Mouse (Mus musculus): ENCODE results near the gene Slc8a1.

GRCm38 (mm10) chr17:81735583-81735982, 2.6 kb downstream of the Slc8a1 start:
- no peak for TF ChIP-seq GATA1 (IDR thresholded peaks at IDR 0.05; ENCODE audit: borderline replicate concordance, low read length)
- TF ChIP-seq FLI1 (IDR thresholded peaks at IDR 0.05; ENCODE audit: low read length) = no peak
